Mouse (Mus musculus): ENCODE results near the gene Ndc80.
A peak's percentile ranks its signal among the peaks of the same experiment; 100 is the strongest.
"Not testable (repeated sequence)": the region's sequence is repeated elsewhere in the genome, so short reads cannot be mapped to it uniquely, and the experiment has no call there.

The Ndc80 gene

DNA sequence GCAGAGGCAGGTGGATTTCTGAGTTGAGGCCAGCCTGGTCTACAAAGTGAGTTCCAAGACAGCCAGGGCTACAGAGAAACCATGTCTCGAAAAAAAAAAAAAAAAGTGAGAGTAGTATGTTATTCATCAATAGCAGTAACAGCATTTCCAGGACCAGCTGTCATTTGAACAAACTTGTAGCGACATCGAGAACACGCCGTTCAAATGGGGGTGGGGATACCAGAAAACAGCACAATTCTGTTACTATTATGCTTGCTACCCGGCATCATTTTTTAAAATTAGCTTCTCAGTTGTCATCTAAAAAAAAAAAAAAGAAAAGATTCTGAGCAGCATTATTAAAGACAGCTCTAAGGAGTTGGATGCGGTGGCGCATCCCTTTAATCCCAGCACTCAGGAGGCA lies 49.2 kb downstream of the Ndc80 start:
- DNase-seq (ENCODE audit: low spot score): no peak

DNA sequence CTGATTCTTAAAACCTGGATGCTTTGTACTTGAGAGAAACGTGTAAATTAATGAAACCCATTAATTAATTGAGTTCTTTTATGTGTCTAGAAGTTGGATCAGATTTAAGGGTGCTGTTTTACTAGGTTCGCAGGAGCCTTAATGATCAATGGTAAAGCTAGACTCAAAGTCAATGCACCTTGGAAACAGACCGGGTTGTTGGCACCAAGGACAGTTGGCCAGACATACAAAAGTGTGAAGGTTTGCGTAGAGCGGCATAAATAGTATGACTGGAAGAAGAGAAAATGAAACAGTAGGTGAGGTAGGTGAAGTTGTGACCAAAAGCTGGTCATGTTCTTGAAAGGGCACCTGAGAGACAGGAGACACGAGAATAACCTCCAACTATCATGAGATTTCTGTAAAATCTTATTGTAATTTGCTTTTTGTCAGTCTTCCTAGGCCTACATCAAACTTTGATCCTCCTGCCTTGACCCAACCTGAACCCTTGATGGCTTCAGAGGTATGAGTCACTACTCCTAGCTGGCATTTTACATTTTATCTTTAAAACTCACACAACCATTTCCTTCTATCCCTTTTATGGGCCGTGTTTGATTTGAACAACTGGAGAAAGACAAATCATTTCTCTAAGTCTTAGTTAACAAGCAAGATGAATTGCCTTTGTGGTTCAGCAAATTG lies 50.2 kb downstream of the Ndc80 start:
- DNase-seq (ENCODE audit: low spot score): no peak

DNA sequence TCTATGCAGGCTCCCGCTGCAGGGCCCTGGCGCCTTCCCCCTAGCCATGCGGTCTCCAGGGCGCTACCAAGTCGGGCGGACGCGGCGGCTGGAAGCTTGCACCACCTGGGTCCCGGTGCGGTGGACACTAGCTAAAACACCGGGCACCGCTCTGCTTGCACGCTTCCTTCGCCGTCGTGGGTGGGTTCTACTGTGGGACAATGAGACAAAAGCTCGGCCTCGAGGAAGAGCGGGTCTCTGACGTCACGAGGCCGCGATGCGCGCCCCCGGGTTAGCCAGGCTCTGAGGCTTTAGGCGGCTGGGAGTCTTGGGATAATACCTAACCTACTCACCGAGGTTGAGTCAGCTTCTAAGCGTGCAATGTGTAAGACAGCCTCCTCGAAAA lies 51.0 kb downstream of the Ndc80 start:
- DNase-seq (ENCODE audit: low spot score): no peak

DNA sequence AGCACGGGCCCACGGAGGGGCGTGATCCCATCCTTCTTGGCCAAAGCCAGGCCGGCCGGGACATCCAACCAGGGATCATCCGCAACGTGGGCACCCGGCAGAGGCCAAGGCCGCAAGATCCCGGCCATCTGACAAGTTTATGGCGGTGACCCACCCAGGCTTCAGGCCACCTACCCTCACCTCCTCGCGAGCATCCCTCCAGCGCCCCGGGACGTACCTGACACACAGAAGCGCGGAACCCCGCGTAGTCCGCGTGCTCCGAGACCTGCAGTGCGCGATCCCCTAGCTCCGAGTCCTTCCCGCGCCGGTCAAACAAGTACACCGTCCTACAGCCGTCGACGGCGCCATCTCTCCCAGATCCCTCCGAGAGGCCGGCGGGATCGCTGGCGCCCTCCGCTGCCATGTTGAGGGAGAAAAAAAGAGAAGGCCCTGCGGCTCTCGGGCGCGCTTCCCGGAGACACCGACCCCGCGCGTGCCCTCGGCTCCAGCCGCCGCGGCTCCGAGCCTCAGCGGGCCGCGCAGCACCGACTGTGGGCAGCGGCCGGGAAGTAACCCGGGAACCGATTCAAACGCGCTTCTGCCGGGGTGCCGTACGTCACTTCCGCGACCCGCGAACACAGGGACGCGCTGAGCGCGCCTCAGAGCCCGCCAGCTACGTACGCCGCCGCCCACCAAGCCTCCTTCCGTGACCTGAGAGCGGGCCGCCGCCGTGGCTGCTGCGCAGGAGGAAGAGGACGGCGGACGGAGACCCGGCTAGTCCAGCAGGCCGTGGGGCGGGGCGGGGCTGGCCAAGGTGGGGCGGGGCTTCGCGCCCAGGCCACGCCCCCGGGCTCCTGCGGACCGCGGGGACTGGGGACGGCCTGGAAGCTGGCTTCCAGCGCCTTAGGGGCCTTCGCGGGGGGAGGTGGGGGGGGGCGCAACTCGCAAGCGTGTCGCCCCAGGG lies 51.6 kb downstream of the Ndc80 start, which contains the start of gene Smchd1:
Gene Smchd1 (minus strand): TSS at position 582 of the 943 bp plus-strand sequence.
- DNase-seq (ENCODE audit: low spot score): peak; percentile 95

DNA sequence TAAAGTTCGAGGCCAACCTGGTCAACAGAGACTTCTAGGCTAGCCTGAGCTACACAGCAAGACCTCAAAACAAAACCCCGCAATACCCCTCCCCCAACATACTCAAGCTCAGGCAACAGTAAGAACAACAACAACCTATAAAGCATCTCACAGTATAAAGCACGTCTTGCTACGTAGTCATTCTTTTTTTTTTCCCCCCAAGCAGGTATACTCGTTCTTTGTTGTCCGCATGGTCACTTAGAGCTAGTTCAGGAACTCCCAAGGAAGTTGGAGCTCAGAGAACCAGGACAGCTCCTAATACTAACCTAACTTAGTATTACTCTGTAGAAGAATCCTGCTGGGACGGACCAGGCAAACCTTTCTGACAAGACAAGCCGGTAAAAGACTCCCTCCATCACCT lies 52.5 kb downstream of the Ndc80 start:
- no peak for DNase-seq (ENCODE audit: low spot score)

DNA sequence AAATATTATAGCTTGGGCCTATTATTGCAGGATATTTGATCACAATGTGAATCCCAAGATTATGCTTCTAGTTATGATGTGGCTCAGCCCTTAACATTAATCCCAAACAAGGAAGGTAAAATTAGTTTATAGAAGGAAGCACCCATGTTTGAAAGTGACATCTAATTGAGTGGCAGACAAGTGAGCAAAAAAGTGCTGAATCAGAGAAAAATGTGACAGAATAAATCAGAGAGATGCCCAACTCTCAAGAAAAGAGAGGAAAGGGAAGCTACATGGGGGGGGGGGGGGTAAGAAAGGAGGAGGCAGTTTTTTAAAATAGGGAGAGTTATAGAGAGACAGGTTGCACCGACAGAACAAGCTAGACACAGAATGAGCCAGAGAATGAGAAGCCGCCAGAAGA lies 55.4 kb downstream of the Ndc80 start:
- DNase-seq (ENCODE audit: low spot score): no peak

DNA sequence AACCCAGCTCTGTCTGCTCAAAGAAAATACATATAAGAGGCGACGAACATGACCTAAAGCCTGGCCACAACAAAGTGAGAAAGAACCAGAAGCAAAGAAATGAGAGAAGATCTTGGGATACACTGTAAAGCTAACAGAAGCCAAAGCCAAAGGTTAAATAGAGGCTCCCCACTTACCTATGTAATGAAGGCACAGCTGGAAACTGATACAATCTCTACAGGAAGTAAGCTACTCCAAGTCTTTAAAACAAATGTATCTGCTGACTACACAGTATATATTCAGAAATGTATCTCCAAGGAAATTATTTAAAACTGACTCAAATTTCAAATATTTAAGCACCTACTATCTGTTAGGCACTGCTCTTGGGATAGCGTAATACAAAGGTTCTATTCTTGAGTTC lies 66.3 kb downstream of the Ndc80 start:
- no peak for DNase-seq (ENCODE audit: low spot score)

DNA sequence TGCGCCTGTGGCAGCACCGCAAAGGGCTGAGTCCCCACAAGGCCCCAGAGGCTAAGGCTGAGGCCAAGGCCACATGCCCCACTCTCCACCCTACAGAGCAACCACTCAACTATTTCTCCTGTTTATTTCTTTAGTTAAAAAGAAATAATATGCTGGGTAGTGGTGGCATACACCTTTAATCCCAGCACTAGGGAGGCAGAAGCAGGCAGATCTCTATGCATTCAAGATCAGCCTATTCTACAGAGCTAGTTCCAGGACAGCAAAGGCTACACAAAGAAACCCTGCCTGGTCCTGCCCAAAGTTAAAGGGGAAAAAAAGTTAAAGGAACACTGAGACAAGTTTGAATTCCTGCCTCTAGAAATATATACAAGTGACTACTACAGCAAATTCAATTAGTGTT lies 66.8 kb downstream of the Ndc80 start, which contains the start of gene Gm4707:
Gene Gm4707 (minus strand): TSS at position 101 of the 400 bp plus-strand sequence.
- no peak for DNase-seq (ENCODE audit: low spot score)

DNA sequence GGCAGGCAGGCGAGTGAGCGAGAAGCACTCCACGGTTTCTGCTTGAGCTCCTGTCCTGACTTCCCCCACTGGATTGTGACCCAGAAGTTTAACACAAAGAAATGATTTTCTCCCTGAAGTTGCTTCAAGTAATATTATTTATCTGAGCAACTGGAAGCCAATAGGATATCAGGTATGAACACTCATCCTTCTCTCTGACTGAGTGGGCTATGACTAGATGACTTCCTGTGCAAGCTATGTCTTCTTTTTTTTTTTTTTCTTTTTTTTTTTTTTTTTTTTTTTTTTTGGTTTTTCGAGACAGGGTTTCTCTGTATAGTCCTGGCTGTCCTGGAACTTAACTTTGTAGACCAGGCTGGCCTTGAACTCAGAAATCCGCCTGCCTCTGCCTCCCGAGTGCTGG lies 69.3 kb downstream of the Ndc80 start:
- DNase-seq (ENCODE audit: low spot score): not testable (repeated sequence)
